Mouse (Mus musculus): ENCODE data around the gene Olfr1099. TPM values are rescaled to one million over a fixed set of nuclear protein-coding genes. Genes with fewer than 3 reads are reported as not detected.

The Olfr1099 gene
- total and polyA plus RNA-seq, 2 experiments from 2014 or later, result not detected

GRCm38 (mm10) chr2:86905647-86906046, 54.8 kb downstream of the Olfr1099 start:
- no peaks in the 10 kb centered on the region for H3K4me1 ChIP-seq (ENCODE audit: insufficient read depth, low read length)
- H3K36me3 ChIP-seq (ENCODE audit: insufficient read depth, low read length), result no peaks in the 10 kb centered on the region
- H3K9ac ChIP-seq (replicated peaks; ENCODE audit: low read length, poor library complexity, severe bottlenecking), result no peak overlapping the region
- H3K9me3 ChIP-seq (ENCODE audit: low read length), result no peaks in the 10 kb centered on the region
- no peak overlapping the region for H3K4me3 ChIP-seq (ENCODE audit: low read depth, low read length)
- ATAC-seq (ENCODE audit: low FRiP score) (no peak), DNase-seq (ENCODE audit: low spot score) (no peak)
- no peak overlapping the region for H3K27ac ChIP-seq (ENCODE audit: low read depth, low read length)
- H3K4me2 ChIP-seq (ENCODE audit: low read depth, low read length, poor library complexity, severe bottlenecking), result no peak overlapping the region
- TF ChIP-seq CTCF (IDR thresholded peaks at IDR 0.05), result no peak
- 87% methylated on average over 2 of the region's 2 CpGs for WGBS
- no peaks in the 10 kb centered on the region for H3K27me3 ChIP-seq (ENCODE audit: insufficient read depth, low read length)

Other genes starting within 250 kb of the Olfr1099 start
- not detected in 2 replicates for gene Olfr1089, start 227.0 kb downstream of the Olfr1099 start, total RNA-seq (2014; rRNA removed)
- not detected in 2 replicates for gene Olfr1089, start 227.0 kb downstream of the Olfr1099 start, polyA plus RNA-seq (2015; fragmentation: Nextera tagmentation; extraction: Ambion mirVana)
- gene Olfr1090, start 201.7 kb downstream of the Olfr1099 start, total RNA-seq (2014; rRNA removed), result not detected in 2 replicates
- not detected in 2 replicates for gene Olfr1090, start 201.7 kb downstream of the Olfr1099 start, polyA plus RNA-seq (2015; fragmentation: Nextera tagmentation; extraction: Ambion mirVana)
- not detected in 2 replicates for gene Olfr1093, start 178.2 kb downstream of the Olfr1099 start, total RNA-seq (2014; rRNA removed)
- not detected in 2 replicates for gene Olfr1093, start 178.2 kb downstream of the Olfr1099 start, polyA plus RNA-seq (2015; fragmentation: Nextera tagmentation; extraction: Ambion mirVana)
- gene Olfr141, start 150.7 kb downstream of the Olfr1099 start, total RNA-seq (2014; rRNA removed), result not detected in 2 replicates
- not detected in 2 replicates for gene Olfr141, start 150.7 kb downstream of the Olfr1099 start, polyA plus RNA-seq (2015; fragmentation: Nextera tagmentation; extraction: Ambion mirVana)
- not detected in 2 replicates for gene Olfr1094, start 136.0 kb downstream of the Olfr1099 start, total RNA-seq (2014; rRNA removed)
- gene Olfr1094, start 136.0 kb downstream of the Olfr1099 start, polyA plus RNA-seq (2015; fragmentation: Nextera tagmentation; extraction: Ambion mirVana), result not detected in 2 replicates
- not detected in 2 replicates for gene Olfr1095, start 109.0 kb downstream of the Olfr1099 start, total RNA-seq (2014; rRNA removed)
- not detected in 2 replicates for gene Olfr1095, start 109.0 kb downstream of the Olfr1099 start, polyA plus RNA-seq (2015; fragmentation: Nextera tagmentation; extraction: Ambion mirVana)
- gene Gm13723, start 85.9 kb downstream of the Olfr1099 start, total RNA-seq (2014; rRNA removed), result not detected in 2 replicates
- not detected in 2 replicates for gene Gm13723, start 85.9 kb downstream of the Olfr1099 start, polyA plus RNA-seq (2015; fragmentation: Nextera tagmentation; extraction: Ambion mirVana)
- gene Olfr1097, start 68.5 kb downstream of the Olfr1099 start, total RNA-seq (2014; rRNA removed), result not detected in 2 replicates
- not detected in 2 replicates for gene Olfr1097, start 68.5 kb downstream of the Olfr1099 start, polyA plus RNA-seq (2015; fragmentation: Nextera tagmentation; extraction: Ambion mirVana)
- gene Olfr1098, start 36.1 kb downstream of the Olfr1099 start, total RNA-seq (2014; rRNA removed), result not detected in 2 replicates
- not detected in 2 replicates for gene Olfr1098, start 36.1 kb downstream of the Olfr1099 start, polyA plus RNA-seq (2015; fragmentation: Nextera tagmentation; extraction: Ambion mirVana)
- gene Olfr1100, start 19.3 kb upstream of the Olfr1099 start, total RNA-seq (2014; rRNA removed), result not detected in 2 replicates
- gene Olfr1100, start 19.3 kb upstream of the Olfr1099 start, polyA plus RNA-seq (2015; fragmentation: Nextera tagmentation; extraction: Ambion mirVana), result not detected in 2 replicates
- gene Olfr1101, start 30.5 kb upstream of the Olfr1099 start, total RNA-seq (2014; rRNA removed), result not detected in 2 replicates
- not detected in 2 replicates for gene Olfr1101, start 30.5 kb upstream of the Olfr1099 start, polyA plus RNA-seq (2015; fragmentation: Nextera tagmentation; extraction: Ambion mirVana)
- not detected in 2 replicates for gene Olfr1102, start 37.7 kb upstream of the Olfr1099 start, total RNA-seq (2014; rRNA removed)
- gene Olfr1102, start 37.7 kb upstream of the Olfr1099 start, polyA plus RNA-seq (2015; fragmentation: Nextera tagmentation; extraction: Ambion mirVana), result not detected in 2 replicates
- gene Olfr1104, start 66.4 kb upstream of the Olfr1099 start, total RNA-seq (2014; rRNA removed), result not detected in 2 replicates
- gene Olfr1104, start 66.4 kb upstream of the Olfr1099 start, polyA plus RNA-seq (2015; fragmentation: Nextera tagmentation; extraction: Ambion mirVana), result not detected in 2 replicates
- not detected in 2 replicates for gene Olfr1105, start 75.8 kb upstream of the Olfr1099 start, total RNA-seq (2014; rRNA removed)
- gene Olfr1105, start 75.8 kb upstream of the Olfr1099 start, polyA plus RNA-seq (2015; fragmentation: Nextera tagmentation; extraction: Ambion mirVana), result not detected in 2 replicates
- not detected in 2 replicates for gene Olfr1106, start 91.6 kb upstream of the Olfr1099 start, total RNA-seq (2014; rRNA removed)
- not detected in 2 replicates for gene Olfr1106, start 91.6 kb upstream of the Olfr1099 start, polyA plus RNA-seq (2015; fragmentation: Nextera tagmentation; extraction: Ambion mirVana)
- not detected in 2 replicates for gene Olfr1107, start 115.1 kb upstream of the Olfr1099 start, total RNA-seq (2014; rRNA removed)
- not detected in 2 replicates for gene Olfr1107, start 115.1 kb upstream of the Olfr1099 start, polyA plus RNA-seq (2015; fragmentation: Nextera tagmentation; extraction: Ambion mirVana)
- gene Olfr1109, start 135.3 kb upstream of the Olfr1099 start, total RNA-seq (2014; rRNA removed), result not detected in 2 replicates
- not detected in 2 replicates for gene Olfr1109, start 135.3 kb upstream of the Olfr1099 start, polyA plus RNA-seq (2015; fragmentation: Nextera tagmentation; extraction: Ambion mirVana)
- gene Olfr259, start 153.9 kb upstream of the Olfr1099 start, total RNA-seq (2014; rRNA removed), result not detected in 2 replicates
- not detected in 2 replicates for gene Olfr259, start 153.9 kb upstream of the Olfr1099 start, polyA plus RNA-seq (2015; fragmentation: Nextera tagmentation; extraction: Ambion mirVana)
- not detected in 2 replicates for gene Olfr1110, start 179.6 kb upstream of the Olfr1099 start, total RNA-seq (2014; rRNA removed)
- not detected in 2 replicates for gene Olfr1110, start 179.6 kb upstream of the Olfr1099 start, polyA plus RNA-seq (2015; fragmentation: Nextera tagmentation; extraction: Ambion mirVana)
- gene Olfr1111, start 191.9 kb upstream of the Olfr1099 start, total RNA-seq (2014; rRNA removed), result not detected in 2 replicates
- not detected in 2 replicates for gene Olfr1111, start 191.9 kb upstream of the Olfr1099 start, polyA plus RNA-seq (2015; fragmentation: Nextera tagmentation; extraction: Ambion mirVana)
- not detected in 2 replicates for gene Olfr1112, start 227.1 kb upstream of the Olfr1099 start, total RNA-seq (2014; rRNA removed)
- gene Olfr1112, start 227.1 kb upstream of the Olfr1099 start, polyA plus RNA-seq (2015; fragmentation: Nextera tagmentation; extraction: Ambion mirVana), result not detected in 2 replicates
- gene Olfr1113, start 248.3 kb upstream of the Olfr1099 start, total RNA-seq (2014; rRNA removed), result not detected in 2 replicates
- not detected in 2 replicates for gene Olfr1113, start 248.3 kb upstream of the Olfr1099 start, polyA plus RNA-seq (2015; fragmentation: Nextera tagmentation; extraction: Ambion mirVana)